Mouse (Mus musculus): Measurements from ENCODE around the gene Hbb-bs.
"Not testable (repeated sequence)": the region's sequence is repeated elsewhere in the genome, so short reads cannot be mapped to it uniquely, and the experiment has no call there.

Gene Hbb-bs

GRCm38 (mm10) chr7:103827808-103828207 lies at the start of gene Hbb-bs:
TSS of gene Hbb-bs (minus strand) at chr7:103828096.
- no peak for DNase-seq (ENCODE audit: low read depth, low spot score)

- no peak for DNase-seq (ENCODE audit: low read depth, low spot score)
Measured at GRCm38 (mm10) chr7:103877093-103877492, 49.2 kb upstream of the Hbb-bs start.

GRCm38 (mm10) chr7:103874451-103874850 lies 46.6 kb upstream of the Hbb-bs start:
- no peak for DNase-seq (ENCODE audit: low read depth, low spot score)

GRCm38 (mm10) chr7:103873064-103873463 lies 45.2 kb upstream of the Hbb-bs start:
- no peak for DNase-seq (ENCODE audit: low read depth, low spot score)

GRCm38 (mm10) chr7:103870667-103871066 lies 42.8 kb upstream of the Hbb-bs start:
- DNase-seq (ENCODE audit: low read depth, low spot score) = no peak

- no peak for DNase-seq (ENCODE audit: low read depth, low spot score)
Measured at GRCm38 (mm10) chr7:103865716-103866115, 37.8 kb upstream of the Hbb-bs start.

- peak; percentile 12 for DNase-seq (ENCODE audit: low read depth, low spot score)
Measured at GRCm38 (mm10) chr7:103861531-103861930, 33.6 kb upstream of the Hbb-bs start.

GRCm38 (mm10) chr7:103860855-103861254 lies 33.0 kb upstream of the Hbb-bs start:
- peak; percentile 96 for DNase-seq (ENCODE audit: low read depth, low spot score)

GRCm38 (mm10) chr7:103859076-103859475 lies 31.2 kb upstream of the Hbb-bs start:
- no peak for DNase-seq (ENCODE audit: low read depth, low spot score)

- no peak for DNase-seq (ENCODE audit: low read depth, low spot score)
Measured at GRCm38 (mm10) chr7:103854669-103855068, 26.8 kb upstream of the Hbb-bs start.

GRCm38 (mm10) chr7:103853090-103853489 lies 25.2 kb upstream of the Hbb-bs start, which contains the start of gene Hbb-y:
TSS of gene Hbb-y (minus strand) at chr7:103853216.
- DNase-seq (ENCODE audit: low read depth, low spot score) = no peak

GRCm38 (mm10) chr7:103844525-103845325 lies 16.8 kb upstream of the Hbb-bs start:
- DNase-seq (ENCODE audit: low read depth, low spot score) = no peak

GRCm38 (mm10) chr7:103843034-103843433 lies 15.1 kb upstream of the Hbb-bs start, which contains the start of gene Hbb-bh1:
TSS of gene Hbb-bh1 (minus strand) at chr7:103843164.
- DNase-seq (ENCODE audit: low read depth, low spot score) = no peak

GRCm38 (mm10) chr7:103840268-103840667 lies 12.4 kb upstream of the Hbb-bs start, which contains the start of gene Hbb-bh2:
TSS of gene Hbb-bh2 (minus strand) at chr7:103840520.
- no peak for DNase-seq (ENCODE audit: low read depth, low spot score)

- DNase-seq (ENCODE audit: low read depth, low spot score) = not testable (repeated sequence)
Measured at GRCm38 (mm10) chr7:103827139-103827538, 757 bp downstream of the Hbb-bs start.

- no peak for DNase-seq (ENCODE audit: low read depth, low spot score)
Measured at GRCm38 (mm10) chr7:103826255-103826887, 1.5 kb downstream of the Hbb-bs start.

- no peak for DNase-seq (ENCODE audit: low read depth, low spot score)
Measured at GRCm38 (mm10) chr7:103825536-103826254, 2.2 kb downstream of the Hbb-bs start.

GRCm38 (mm10) chr7:103824597-103824996 lies 3.3 kb downstream of the Hbb-bs start:
- DNase-seq (ENCODE audit: low read depth, low spot score) = no peak

- DNase-seq (ENCODE audit: low read depth, low spot score) = not testable (repeated sequence)
Measured at GRCm38 (mm10) chr7:103815085-103815484, 12.8 kb downstream of the Hbb-bs start.

GRCm38 (mm10) chr7:103813766-103814165 lies 14.1 kb downstream of the Hbb-bs start, which contains the start of gene Hbb-bt:
TSS of gene Hbb-bt (minus strand) at chr7:103813996.
- DNase-seq (ENCODE audit: low read depth, low spot score) = no peak

GRCm38 (mm10) chr7:103813152-103813551 lies 14.7 kb downstream of the Hbb-bs start:
- DNase-seq (ENCODE audit: low read depth, low spot score) = not testable (repeated sequence)

GRCm38 (mm10) chr7:103812174-103812573 lies 15.7 kb downstream of the Hbb-bs start:
- DNase-seq (ENCODE audit: low read depth, low spot score) = no peak

Data from ES-CJ7 (cell line).